Mouse (Mus musculus): ENCODE measurements around the gene Gtf2h4. TPM values are rescaled to one million over a fixed set of nuclear protein-coding genes. Genes with fewer than 3 reads are reported as not detected.
A peak's percentile ranks its signal among the peaks of the same experiment; 100 is the strongest.

Gene Gtf2h4
- polyA plus RNA-seq, 1 experiment from 2014 or later = 41.2 TPM

GRCm38 (mm10) chr17:35692368-35692767, 18.8 kb upstream of the Gtf2h4 start:
- H3K4me1 ChIP-seq (replicated peaks; ENCODE audit: control insufficient read depth, insufficient read depth, low read length) = peaks cover 7% of the 10 kb centered on the region
- 91% methylated on average over 4 of the region's 4 CpGs for WGBS
- H3K36me3 ChIP-seq (ENCODE audit: control insufficient read depth, insufficient read depth, low read length) = peaks cover 62% of the 10 kb centered on the region

GRCm38 (mm10) chr17:35691811-35692210, 18.3 kb upstream of the Gtf2h4 start:
- 85% methylated on average over 4 of the region's 4 CpGs for WGBS
- H3K4me2 ChIP-seq (ENCODE audit: low read depth, low read length, severe bottlenecking) = no peak overlapping the region
- peaks cover 67% of the 10 kb centered on the region for H3K36me3 ChIP-seq (ENCODE audit: control insufficient read depth, insufficient read depth, low read length)
- no peaks in the 10 kb centered on the region for H3K27me3 ChIP-seq (ENCODE audit: control insufficient read depth, insufficient read depth, low read length)
- H3K4me1 ChIP-seq (replicated peaks; ENCODE audit: control insufficient read depth, insufficient read depth, low read length) = peaks cover 2% of the 10 kb centered on the region
- DNase-seq (ENCODE audit: low spot score) = no peak
- H3K4me3 ChIP-seq (ENCODE audit: low read depth, low read length) = no peak overlapping the region
- no peaks in the 10 kb centered on the region for H3K9me3 ChIP-seq (ENCODE audit: control insufficient read depth, low read length)
- H3K9ac ChIP-seq (ENCODE audit: low read length) = no peak overlapping the region
- no peak for ATAC-seq (replicated peaks; ENCODE audit: low FRiP score)
- H3K27ac ChIP-seq (ENCODE audit: low read depth, low read length) = no peak overlapping the region

More at GRCm38 (mm10) chr17:35692368-35692767, 18.8 kb upstream of the Gtf2h4 start:
- Histone ChIP-seq H3K27ac (ENCODE audit: low read depth, low read length) (no peak overlapping the region), H3K9ac (ENCODE audit: low read length) (no peak overlapping the region), H3K4me3 (ENCODE audit: low read depth, low read length) (no peak overlapping the region), H3K27me3 (ENCODE audit: control insufficient read depth, insufficient read depth, low read length) (no peaks in the 10 kb centered on the region), H3K4me2 (ENCODE audit: low read depth, low read length, severe bottlenecking) (no peak overlapping the region), H3K9me3 (ENCODE audit: control insufficient read depth, low read length) (no peaks in the 10 kb centered on the region)
- DNase-seq (ENCODE audit: low spot score) (no peak), ATAC-seq (replicated peaks; ENCODE audit: low FRiP score) (no peak)

DNA sequence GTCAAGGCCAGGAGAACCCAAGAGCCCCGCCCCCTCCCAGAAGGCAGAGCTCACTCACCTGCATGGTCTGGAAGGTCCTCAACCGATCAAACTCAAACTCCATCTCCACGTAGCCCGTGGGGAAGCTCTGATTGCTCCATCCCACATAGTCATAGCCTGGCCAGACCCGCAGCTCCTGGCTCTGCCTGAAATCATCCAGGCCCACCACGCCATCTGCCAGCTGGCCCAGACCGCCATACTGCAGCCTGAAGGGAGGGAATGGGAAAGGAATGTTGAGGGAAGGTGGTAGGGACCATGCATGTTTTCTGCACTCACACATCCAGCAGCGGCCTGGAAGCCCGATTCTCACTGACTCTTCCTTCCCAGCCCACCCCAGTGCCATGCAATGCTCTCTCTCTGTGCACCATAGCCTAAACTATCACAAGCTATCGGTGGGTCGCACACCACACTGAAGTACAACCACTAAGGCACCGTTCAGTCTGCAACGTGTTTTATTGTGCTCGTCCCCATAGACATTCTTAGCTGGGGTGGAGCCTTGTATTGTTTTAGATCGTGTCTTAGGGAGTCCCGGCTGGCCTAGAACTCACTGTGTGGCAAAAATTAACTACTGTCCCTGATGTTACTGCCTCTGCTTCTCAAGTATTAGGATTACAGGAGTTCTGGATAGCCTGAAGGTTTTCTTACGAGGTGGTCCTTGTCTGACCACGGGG, 16.6 kb upstream of the Gtf2h4 start:
- ATAC-seq (replicated peaks; ENCODE audit: low FRiP score) = no peak

DNA sequence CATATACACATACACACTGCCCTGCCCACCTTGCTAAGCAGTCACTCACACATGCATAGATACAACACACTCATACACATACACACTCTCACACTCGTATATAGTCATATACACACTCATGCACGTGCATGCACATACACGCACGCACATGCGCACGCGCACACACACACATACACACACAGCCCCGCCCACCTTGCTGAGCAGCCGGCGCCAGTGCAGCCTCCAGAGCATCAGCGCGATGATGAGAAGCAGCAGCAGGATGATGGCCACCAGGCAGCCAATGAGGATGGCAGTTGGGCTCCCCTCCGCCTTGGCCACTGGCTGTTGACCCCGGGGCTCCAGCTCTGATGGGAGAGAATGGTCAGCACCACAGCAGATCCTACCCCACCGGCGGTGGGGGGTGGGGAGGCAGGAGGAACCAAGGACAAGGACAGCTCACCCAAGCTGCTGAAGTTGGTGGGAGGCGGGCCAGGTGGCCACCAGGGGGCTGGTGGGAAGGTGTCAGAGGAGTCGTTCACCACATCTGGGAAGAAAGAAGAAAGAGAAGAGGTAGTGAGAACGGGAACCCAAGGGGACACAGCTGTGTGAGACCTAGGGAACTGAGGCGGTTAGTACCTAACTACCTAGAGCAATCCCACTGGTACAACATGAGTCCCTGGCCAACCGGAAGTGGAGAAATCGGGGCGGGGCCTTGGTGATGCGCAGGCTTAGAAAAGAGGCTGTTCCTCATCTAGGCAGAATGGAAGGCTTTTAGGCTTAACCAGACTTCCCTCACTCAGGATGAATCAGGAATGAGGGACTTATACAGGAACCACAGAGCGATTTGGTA, 15.0 kb upstream of the Gtf2h4 start:
- Histone ChIP-seq H3K27ac (ENCODE audit: low read depth, low read length) (no peak overlapping the region), H3K4me2 (ENCODE audit: low read depth, low read length, severe bottlenecking) (no peak overlapping the region), H3K4me3 (ENCODE audit: low read depth, low read length) (no peak overlapping the region), H3K9ac (ENCODE audit: low read length) (no peak overlapping the region), H3K27me3 (ENCODE audit: control insufficient read depth, insufficient read depth, low read length) (no peaks in the 10 kb centered on the region; the same call in 1 of the 2 replicates), H3K9me3 (ENCODE audit: control insufficient read depth, low read length) (no peaks in the 10 kb centered on the region), H3K36me3 (ENCODE audit: control insufficient read depth, insufficient read depth, low read length) (peaks cover 82% of the 10 kb centered on the region), H3K4me1 (replicated peaks; ENCODE audit: control insufficient read depth, insufficient read depth, low read length) (no peaks in the 10 kb centered on the region)
- ATAC-seq (replicated peaks; ENCODE audit: low FRiP score) (no peak), DNase-seq (ENCODE audit: low spot score) (no peak)
- WGBS = 93% methylated on average over 25 of the region's 25 CpGs

More for the DNA sequence above, 16.6 kb upstream of the Gtf2h4 start:
- Histone ChIP-seq H3K9me3 (ENCODE audit: control insufficient read depth, low read length) (no peaks in the 10 kb centered on the region), H3K4me3 (ENCODE audit: low read depth, low read length) (no peak overlapping the region), H3K27ac (ENCODE audit: low read depth, low read length) (no peak overlapping the region), H3K4me2 (ENCODE audit: low read depth, low read length, severe bottlenecking) (no peak overlapping the region), H3K4me1 (replicated peaks; ENCODE audit: control insufficient read depth, insufficient read depth, low read length) (no peaks in the 10 kb centered on the region), H3K9ac (ENCODE audit: low read length) (no peak overlapping the region), H3K36me3 (ENCODE audit: control insufficient read depth, insufficient read depth, low read length) (peaks cover 76% of the 10 kb centered on the region), H3K27me3 (ENCODE audit: control insufficient read depth, insufficient read depth, low read length) (no peaks in the 10 kb centered on the region; the same call in 1 of the 2 replicates)
- WGBS = 90% methylated on average over 18 of the region's 18 CpGs
- no peak for DNase-seq (ENCODE audit: low spot score)

DNA sequence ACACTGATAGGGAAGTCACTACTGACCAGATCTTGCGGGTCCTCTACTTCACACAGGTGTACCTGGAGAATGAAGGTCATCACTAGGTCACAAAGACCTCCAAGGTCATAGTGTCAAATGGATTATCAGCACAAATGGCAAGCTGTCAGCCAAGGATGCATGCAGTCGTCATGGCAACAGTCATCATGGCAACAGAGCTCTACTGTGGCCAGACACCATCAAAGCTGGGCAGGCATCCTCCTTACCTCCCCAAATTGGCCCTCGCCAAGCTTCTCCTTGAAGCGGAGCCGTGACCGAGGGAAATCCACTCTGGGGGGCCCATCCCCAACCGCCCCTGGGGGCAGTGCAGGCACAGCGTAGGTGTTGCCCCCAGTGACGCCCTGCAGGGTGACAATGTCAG, 11.5 kb upstream of the Gtf2h4 start:
- WGBS = 78% methylated on average over 9 of the region's 9 CpGs
- no peak for ATAC-seq (replicated peaks; ENCODE audit: low FRiP score)
- no peak overlapping the region for H3K27ac ChIP-seq (ENCODE audit: low read depth, low read length)

GRCm38 (mm10) chr17:35681986-35682385, 8.4 kb upstream of the Gtf2h4 start:
- no peak overlapping the region for H3K27ac ChIP-seq (ENCODE audit: low read depth, low read length)
- peaks cover 40% of the 10 kb centered on the region for H3K36me3 ChIP-seq (ENCODE audit: control insufficient read depth, insufficient read depth, low read length)
- DNase-seq (ENCODE audit: low spot score) = no peak
- no peaks in the 10 kb centered on the region for H3K9me3 ChIP-seq (ENCODE audit: control insufficient read depth, low read length)
- H3K4me1 ChIP-seq (replicated peaks; ENCODE audit: control insufficient read depth, insufficient read depth, low read length) = no peaks in the 10 kb centered on the region
- H3K27me3 ChIP-seq (ENCODE audit: control insufficient read depth, insufficient read depth, low read length) = no peaks in the 10 kb centered on the region; the same call in 1 of the 2 replicates
- 90% methylated on average over 13 of the region's 13 CpGs for WGBS
- H3K4me3 ChIP-seq (ENCODE audit: low read depth, low read length) = no peak overlapping the region
- no peak for ATAC-seq (replicated peaks; ENCODE audit: low FRiP score)
- H3K4me2 ChIP-seq (ENCODE audit: low read depth, low read length, severe bottlenecking) = no peak overlapping the region
- no peak overlapping the region for H3K9ac ChIP-seq (ENCODE audit: low read length)

More for the DNA sequence above, 11.5 kb upstream of the Gtf2h4 start:
- Histone ChIP-seq H3K9ac (ENCODE audit: low read length) (no peak overlapping the region), H3K4me1 (replicated peaks; ENCODE audit: control insufficient read depth, insufficient read depth, low read length) (no peaks in the 10 kb centered on the region), H3K4me2 (ENCODE audit: low read depth, low read length, severe bottlenecking) (no peak overlapping the region), H3K27me3 (ENCODE audit: control insufficient read depth, insufficient read depth, low read length) (no peaks in the 10 kb centered on the region; the same call in 1 of the 2 replicates), H3K36me3 (ENCODE audit: control insufficient read depth, insufficient read depth, low read length) (peaks cover 68% of the 10 kb centered on the region), H3K4me3 (ENCODE audit: low read depth, low read length) (no peak overlapping the region), H3K9me3 (ENCODE audit: control insufficient read depth, low read length) (no peaks in the 10 kb centered on the region)
- DNase-seq (ENCODE audit: low spot score) = no peak

- Histone ChIP-seq H3K27ac (ENCODE audit: low read depth, low read length) (no peak overlapping the region), H3K4me3 (ENCODE audit: low read depth, low read length) (no peak overlapping the region), H3K4me1 (replicated peaks; ENCODE audit: control insufficient read depth, insufficient read depth, low read length) (no peaks in the 10 kb centered on the region), H3K9ac (ENCODE audit: low read length) (no peak overlapping the region), H3K36me3 (ENCODE audit: control insufficient read depth, insufficient read depth, low read length) (peaks cover 28% of the 10 kb centered on the region), H3K9me3 (ENCODE audit: control insufficient read depth, low read length) (no peaks in the 10 kb centered on the region), H3K4me2 (ENCODE audit: low read depth, low read length, severe bottlenecking) (no peak overlapping the region), H3K27me3 (ENCODE audit: control insufficient read depth, insufficient read depth, low read length) (no peaks in the 10 kb centered on the region)
- 50% methylated on average over 6 of the region's 6 CpGs for WGBS
- DNase-seq (ENCODE audit: low spot score) = no peak
- ATAC-seq (replicated peaks; ENCODE audit: low FRiP score) = 0 out of 2 replicates have a peak, but pooled peaks have one; percentile 22
These were observed 7.1 kb upstream of the Gtf2h4 start for GRCm38 (mm10) chr17:35680591-35680990.

DNA sequence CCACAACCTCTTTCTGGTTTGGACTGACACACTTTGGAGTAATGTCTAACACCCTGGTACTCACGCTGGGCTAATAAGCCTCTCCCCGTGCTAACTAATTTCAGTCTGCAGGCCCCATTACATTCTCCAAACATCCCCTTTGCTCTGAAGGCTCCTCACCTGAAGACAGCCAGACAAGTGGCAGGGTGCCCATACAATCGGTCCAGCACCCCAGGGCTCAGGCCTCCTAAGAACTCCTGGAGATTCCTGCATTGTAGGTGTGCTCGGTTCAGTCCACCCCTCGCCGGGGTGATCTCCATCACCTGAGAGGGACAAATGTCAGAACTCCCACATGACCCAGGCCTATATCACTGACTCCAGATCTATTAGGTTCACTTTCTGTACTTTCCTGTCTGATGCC, 1.0 kb downstream of the Gtf2h4 start:
- Histone ChIP-seq H3K9ac (ENCODE audit: low read length) (no peak overlapping the region), H3K36me3 (ENCODE audit: control insufficient read depth, insufficient read depth, low read length) (no peaks in the 10 kb centered on the region), H3K4me2 (ENCODE audit: low read depth, low read length, severe bottlenecking) (no peak overlapping the region), H3K4me3 (ENCODE audit: low read depth, low read length) (no peak overlapping the region), H3K9me3 (ENCODE audit: control insufficient read depth, low read length) (no peaks in the 10 kb centered on the region), H3K4me1 (replicated peaks; ENCODE audit: control insufficient read depth, insufficient read depth, low read length) (peaks cover 4% of the 10 kb centered on the region; the same call in 1 of the 2 replicates), H3K27me3 (ENCODE audit: control insufficient read depth, insufficient read depth, low read length) (no peaks in the 10 kb centered on the region), H3K27ac (ENCODE audit: low read depth, low read length) (no peak overlapping the region)
- DNase-seq (ENCODE audit: low spot score) (no peak), ATAC-seq (replicated peaks; ENCODE audit: low FRiP score) (no peak)
- 83% methylated on average over 6 of the region's 6 CpGs for whole genome bisulfite sequencing

Data from forebrain, embryonic 11.5 days (tissue).